Mouse (Mus musculus) liver, embryonic 15.5 days (tissue): ENCODE results near the gene Gstt1. TPM values are rescaled to one million over a fixed set of nuclear protein-coding genes. Genes with fewer than 3 reads are reported as not detected.

Experiments used
- ATAC-seq: fragments of 200-750 bp; cut with Nextera tagmentation; 2 replicates; pipeline ENCODE4 v1.8.0; 2017; ENCODE audit warnings: moderate number of reproducible peaks, mild to moderate bottlenecking, moderate library complexity; ENCODE audit not compliant: insufficient read depth
- H3K27ac ChIP-seq: fragments of 300-500 bp; sonication (generic); replicated peaks from 2 replicates; pipeline ENCODE4 v1.5.1; 2015; ENCODE audit warnings: mild to moderate bottlenecking, inconsistent platforms
- H3K27me3 ChIP-seq: fragments of 300-500 bp; sonication (generic); 2 replicates; pipeline ENCODE4 v1.6.1; 2015; ENCODE audit warnings: mild to moderate bottlenecking, inconsistent platforms
- H3K36me3 ChIP-seq: fragments of 300-500 bp; sonication (generic); replicated peaks from 2 replicates; pipeline ENCODE4 v1.6.1; 2015; ENCODE audit warnings: moderate library complexity, mild to moderate bottlenecking, inconsistent platforms
- H3K4me1 ChIP-seq: fragments of 300-500 bp; sonication (generic); replicated peaks from 2 replicates; pipeline ENCODE4 v1.6.1; 2015; ENCODE audit warnings: inconsistent platforms
- H3K4me2 ChIP-seq: fragments of 300-500 bp; sonication (generic); 2 replicates; pipeline ENCODE4 v1.6.1; 2015; ENCODE audit warnings: moderate library complexity, mild to moderate bottlenecking, inconsistent platforms
- H3K4me3 ChIP-seq: fragments of 300-500 bp; sonication (generic); replicated peaks from 2 replicates; pipeline ENCODE4 v1.5.1; 2015; ENCODE audit warnings: mild to moderate bottlenecking, inconsistent platforms
- H3K9ac ChIP-seq: fragments of 300-500 bp; sonication (generic); 2 replicates; pipeline ENCODE4 v1.6.1; 2015; ENCODE audit warnings: moderate library complexity, mild to moderate bottlenecking, inconsistent platforms
- H3K9me3 ChIP-seq: fragments of 300-500 bp; sonication (generic); replicated peaks from 2 replicates; pipeline ENCODE4 v1.6.1; 2016; ENCODE audit warnings: inconsistent platforms
- WGBS: fragments of 180-500 bp; shearing (Covaris S2); methylation state at CpG from one replicate; pipeline ENCODE4 v1.1.7; 2015; ENCODE audit warnings: mixed read lengths; ENCODE audit not compliant: insufficient replicate concordance; 5-methylcytosine and 5-hydroxymethylcytosine counted together
- polyA plus RNA-seq: library from polyadenylated mRNA; unstranded; fragments of >200 nt; fragmentation: Nextera tagmentation; extraction: Ambion mirVana; gene quantifications from 2 replicates; pipeline ENCODE4 v1.2.1, GENCODE M21; 2015

The Gstt1 gene
- polyA plus RNA-seq, 1 experiment from 2014 or later = 108 TPM

DNA sequence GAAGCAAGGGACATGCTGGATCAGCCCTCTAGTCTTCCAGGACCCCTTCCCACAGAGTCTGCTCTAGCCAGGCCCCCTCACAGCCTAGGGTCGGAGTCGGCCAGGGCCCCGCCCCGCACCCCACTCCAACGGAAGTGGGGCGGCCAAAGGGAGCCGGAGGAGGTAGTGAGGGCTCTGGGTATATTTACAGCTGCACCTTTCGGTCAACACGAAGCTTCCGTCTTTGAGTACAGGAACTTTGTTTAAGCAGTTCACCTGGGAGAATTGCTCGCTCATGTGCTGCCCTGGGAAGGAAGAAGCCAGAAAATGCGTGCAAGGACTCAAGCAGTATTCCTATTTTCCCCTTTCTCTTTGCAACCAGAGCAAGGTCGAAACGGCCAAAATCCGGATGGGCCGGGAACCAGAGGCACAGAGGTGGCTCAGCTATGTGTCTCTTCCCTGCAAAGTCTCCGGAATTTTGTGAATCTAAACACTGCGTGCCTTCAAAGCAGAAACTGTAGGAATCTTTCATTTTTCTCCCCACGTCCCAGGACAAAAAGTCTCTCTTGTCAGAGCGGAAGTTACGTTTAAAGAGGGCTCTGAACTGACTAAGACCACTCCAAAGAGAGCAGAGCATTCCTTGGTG is 35.2 kb upstream of the Gstt1 start:
- Histone ChIP-seq H3K36me3 (no peaks in the 10 kb centered on the region), H3K4me3 (peak overlapping the region; percentile 69), H3K4me2 (peak overlapping the region; percentile 91), H3K27ac (peak overlapping the region; percentile 81), H3K9me3 (no peaks in the 10 kb centered on the region), H3K4me1 (peaks cover 62% of the 10 kb centered on the region), H3K27me3 (peaks cover 21% of the 10 kb centered on the region), H3K9ac (peak overlapping the region; percentile 46)
- no peak for ATAC-seq
- WGBS = 10% methylated on average over 21 of the region's 21 CpGs

DNA sequence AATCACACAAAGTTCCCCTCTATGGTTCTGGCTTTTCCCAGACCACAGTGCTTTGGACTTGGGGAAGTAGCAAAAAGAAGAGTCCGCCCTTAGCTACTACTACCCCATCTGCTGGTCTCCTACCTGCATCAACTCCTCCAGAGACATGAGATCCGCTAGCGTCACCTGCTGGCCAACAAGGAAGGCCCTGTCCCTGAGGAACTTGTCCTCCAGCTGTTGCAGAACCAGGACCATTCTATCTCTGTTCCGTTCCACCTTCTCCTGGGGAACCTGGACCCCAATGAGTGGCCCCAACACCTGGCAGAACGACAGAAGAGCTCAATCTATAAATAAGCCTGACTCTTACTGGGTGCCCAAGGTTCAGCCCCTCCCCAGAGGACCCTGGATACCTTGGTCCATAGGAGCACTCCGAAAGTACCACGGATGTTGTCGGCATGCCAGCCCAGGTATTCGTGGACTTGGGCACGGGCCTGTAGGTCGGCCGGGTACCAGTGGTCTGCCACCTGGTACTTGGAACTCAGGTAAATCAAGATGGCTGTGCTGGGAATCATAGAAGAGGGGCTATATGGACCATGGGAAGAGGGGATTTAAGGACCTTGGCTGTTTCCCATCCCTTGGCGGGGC is 34.0 kb upstream of the Gstt1 start:
- H3K4me1 ChIP-seq = peaks cover 52% of the 10 kb centered on the region
- ATAC-seq = no peak
- WGBS = 48% methylated on average over 13 of the region's 13 CpGs
- H3K9me3 ChIP-seq = no peaks in the 10 kb centered on the region
- H3K27me3 ChIP-seq = peaks cover 21% of the 10 kb centered on the region
- H3K36me3 ChIP-seq = no peaks in the 10 kb centered on the region
- H3K9ac ChIP-seq = no peak overlapping the region
- H3K4me3 ChIP-seq = no peak overlapping the region
- H3K4me2 ChIP-seq = peak overlapping the region; percentile 91
- H3K27ac ChIP-seq = 0 out of 2 replicates have a peak overlapping the region, but pooled peaks have one; percentile 81

DNA sequence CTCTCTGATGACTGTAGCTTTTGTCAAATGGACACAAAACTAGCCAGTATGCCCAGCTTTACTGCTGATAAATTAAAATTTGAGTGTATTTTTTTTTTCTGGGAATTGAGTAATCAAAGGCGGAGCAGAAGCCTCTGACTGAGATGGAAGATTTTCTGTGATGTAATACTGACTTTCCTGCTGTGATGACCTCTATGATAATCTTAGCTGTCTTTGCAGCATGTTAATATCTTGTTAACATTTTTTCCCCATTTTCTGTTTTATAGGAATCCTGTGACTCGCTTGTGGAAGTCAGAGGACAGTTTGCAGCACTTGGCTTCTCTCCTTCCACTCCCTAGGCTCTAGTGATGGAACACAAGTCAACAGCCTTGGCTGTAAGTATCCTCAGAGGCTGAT is 31.9 kb upstream of the Gstt1 start:
- H3K9ac ChIP-seq = no peak overlapping the region
- H3K4me1 ChIP-seq = peaks cover 32% of the 10 kb centered on the region
- H3K27me3 ChIP-seq = peaks cover 27% of the 10 kb centered on the region
- ATAC-seq = no peak
- no peaks in the 10 kb centered on the region for H3K9me3 ChIP-seq
- H3K4me2 ChIP-seq = no peak overlapping the region
- no peaks in the 10 kb centered on the region for H3K36me3 ChIP-seq
- no peak overlapping the region for H3K27ac ChIP-seq
- WGBS = 59% methylated on average over 2 of the region's 2 CpGs
- no peak overlapping the region for H3K4me3 ChIP-seq

DNA sequence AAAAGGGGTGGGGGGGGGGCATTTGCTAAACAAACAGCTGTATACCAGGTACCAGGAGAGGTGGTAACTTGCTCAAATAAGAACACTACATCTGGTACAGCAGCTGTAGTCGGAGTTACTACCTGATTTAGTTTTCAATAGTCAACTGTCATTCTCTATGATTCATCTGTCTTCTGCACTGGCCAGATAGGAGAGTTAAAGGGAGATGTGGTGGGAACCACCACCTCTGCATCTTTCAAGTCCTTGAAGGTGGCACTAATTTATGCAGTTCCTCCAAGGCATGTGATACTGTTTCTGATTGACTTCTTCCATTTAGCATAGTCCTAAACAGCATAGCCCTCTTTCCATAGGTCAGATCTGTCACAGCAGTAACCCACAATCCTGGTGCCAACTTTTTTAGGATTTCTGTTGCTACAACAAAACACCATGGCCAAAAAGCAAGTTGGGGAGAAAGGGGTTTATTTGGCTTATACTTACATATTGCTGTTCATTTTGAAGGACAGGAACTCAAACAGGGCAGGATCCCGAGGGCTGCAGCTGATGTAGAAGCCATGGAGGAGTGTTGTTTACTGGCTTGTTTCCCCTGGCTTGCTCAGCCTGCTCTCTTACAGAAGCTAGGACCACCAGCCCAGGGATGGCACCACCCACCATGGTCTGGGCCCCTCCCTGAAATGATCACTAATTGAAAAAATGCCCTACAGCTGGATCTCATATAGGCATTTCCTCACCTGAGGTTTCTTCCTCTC is 31.3 kb upstream of the Gstt1 start:
- Histone ChIP-seq H3K4me2 (no peak overlapping the region), H3K9ac (no peak overlapping the region), H3K27ac (no peak overlapping the region), H3K9me3 (no peaks in the 10 kb centered on the region), H3K4me1 (peaks cover 26% of the 10 kb centered on the region), H3K27me3 (peaks cover 27% of the 10 kb centered on the region), H3K36me3 (no peaks in the 10 kb centered on the region), H3K4me3 (no peak overlapping the region)
- ATAC-seq = no peak
- WGBS = 46% methylated on average over 2 of the region's 2 CpGs

DNA sequence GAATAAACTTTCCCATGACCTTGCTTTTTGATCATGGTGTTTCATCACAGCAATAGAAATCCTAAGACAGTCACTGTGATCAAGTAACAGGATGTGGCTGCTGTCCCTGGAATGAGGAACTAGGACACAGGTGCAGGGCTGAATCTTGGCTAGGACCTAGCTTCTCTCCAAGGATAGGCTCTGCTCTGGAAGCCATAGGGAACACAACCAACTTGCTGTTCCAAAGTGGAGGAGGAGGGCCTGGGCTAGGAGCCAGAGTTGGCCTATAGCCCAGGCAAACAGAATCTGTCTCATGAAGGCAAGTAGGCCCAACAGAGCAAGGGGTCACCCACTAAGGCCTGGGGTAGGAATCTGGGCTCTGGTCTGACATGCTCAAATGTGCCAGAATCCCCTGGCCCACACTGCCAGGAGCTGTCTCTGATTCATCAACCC is 30.1 kb upstream of the Gstt1 start:
- peaks cover 16% of the 10 kb centered on the region for H3K27me3 ChIP-seq
- no peak overlapping the region for H3K27ac ChIP-seq
- H3K4me2 ChIP-seq = no peak overlapping the region
- no peak overlapping the region for H3K9ac ChIP-seq
- H3K4me3 ChIP-seq = no peak overlapping the region
- no peaks in the 10 kb centered on the region for H3K36me3 ChIP-seq
- H3K4me1 ChIP-seq = peaks cover 14% of the 10 kb centered on the region
- no peaks in the 10 kb centered on the region for H3K9me3 ChIP-seq
- ATAC-seq = no peak

DNA sequence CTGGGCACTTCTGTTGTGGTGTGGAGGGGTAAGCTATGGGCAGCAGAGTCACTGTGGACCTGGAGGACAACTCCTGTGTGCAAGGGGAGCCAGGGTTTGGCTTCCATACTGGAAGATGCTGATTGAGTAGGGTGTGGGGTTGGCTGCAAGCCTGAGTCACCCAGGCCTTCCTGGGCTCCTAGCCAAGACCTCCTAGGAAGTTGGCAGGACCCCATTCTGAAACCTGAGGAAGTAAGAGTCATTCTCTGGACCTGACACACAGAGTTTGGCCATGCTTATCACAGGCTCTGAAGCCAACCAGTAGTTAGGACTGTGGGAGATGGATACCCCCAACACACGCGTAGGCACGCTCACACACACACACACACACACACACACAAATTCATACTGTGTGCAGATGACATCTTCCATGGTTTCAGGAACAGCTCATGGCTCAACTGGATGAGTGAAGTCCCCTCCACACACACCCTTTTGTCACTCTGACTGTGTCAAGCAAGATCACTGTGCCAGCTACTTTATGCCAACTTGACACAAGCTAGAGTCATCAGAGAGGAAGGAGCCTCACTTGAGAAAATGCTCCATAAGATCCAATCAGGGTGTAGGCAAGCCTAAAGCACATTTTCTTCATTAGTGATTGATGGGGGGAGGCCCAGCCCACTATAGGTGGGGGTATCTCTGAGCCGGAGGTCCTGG is 29.4 kb upstream of the Gstt1 start:
- peaks cover 9% of the 10 kb centered on the region; the same call in 1 of the 2 replicates for H3K27me3 ChIP-seq
- no peak for ATAC-seq
- no peak overlapping the region for H3K27ac ChIP-seq
- WGBS = 67% methylated on average over 4 of the region's 4 CpGs
- no peaks in the 10 kb centered on the region for H3K9me3 ChIP-seq
- H3K4me3 ChIP-seq = no peak overlapping the region
- peaks cover 10% of the 10 kb centered on the region for H3K4me1 ChIP-seq
- no peak overlapping the region for H3K9ac ChIP-seq
- H3K36me3 ChIP-seq = no peaks in the 10 kb centered on the region
- no peak overlapping the region for H3K4me2 ChIP-seq

DNA sequence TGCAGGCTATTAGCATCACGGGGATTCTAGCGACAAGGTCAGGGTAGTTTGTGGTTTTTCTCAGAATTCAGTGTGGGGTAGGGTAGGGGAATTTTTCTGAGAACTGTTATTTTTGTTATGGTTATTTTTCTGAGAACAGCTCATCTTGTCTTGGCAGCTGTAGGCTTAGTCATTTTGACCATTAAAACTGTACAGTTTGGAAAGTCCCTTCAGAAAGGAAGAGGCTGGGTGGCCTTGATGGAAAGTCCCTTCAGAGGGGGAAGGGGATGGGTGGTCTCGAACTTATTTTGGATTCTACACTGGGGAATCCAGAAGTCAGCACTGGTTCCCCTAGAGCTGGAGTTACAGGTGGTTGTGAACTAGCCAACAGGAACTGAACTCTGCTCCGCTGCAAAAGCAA is 26.1 kb upstream of the Gstt1 start:
- 51% methylated on average over 4 of the region's 4 CpGs for WGBS
- Histone ChIP-seq H3K4me2 (no peak overlapping the region), H3K27me3 (peaks cover 8% of the 10 kb centered on the region), H3K4me3 (no peak overlapping the region), H3K27ac (no peak overlapping the region), H3K4me1 (peaks cover 5% of the 10 kb centered on the region; the same call in 1 of the 2 replicates), H3K9me3 (no peaks in the 10 kb centered on the region), H3K36me3 (no peaks in the 10 kb centered on the region), H3K9ac (no peak overlapping the region)
- ATAC-seq = no peak

DNA sequence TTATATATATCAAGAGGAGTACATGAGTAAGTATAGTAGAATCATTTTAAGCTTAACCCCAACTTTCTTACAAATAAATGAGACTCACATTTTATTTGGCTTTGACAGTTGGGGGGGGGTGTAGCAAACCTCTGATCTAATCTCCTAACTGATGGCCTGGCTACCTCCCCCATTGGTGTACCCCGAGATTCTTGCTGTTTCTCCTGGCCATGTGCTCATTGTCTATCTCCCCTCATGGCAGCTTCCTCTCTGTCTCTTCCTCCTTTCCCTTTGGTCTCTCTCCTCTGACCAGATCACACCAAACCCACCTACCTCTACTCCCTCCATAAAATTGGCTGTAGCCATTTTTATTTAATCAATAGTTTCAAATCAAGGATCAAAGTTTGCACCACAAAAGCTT is 25.4 kb upstream of the Gstt1 start:
- H3K4me2 ChIP-seq = no peak overlapping the region
- no peak for ATAC-seq
- H3K9me3 ChIP-seq = no peaks in the 10 kb centered on the region
- H3K4me1 ChIP-seq = peaks cover 5% of the 10 kb centered on the region; the same call in 1 of the 2 replicates
- H3K27ac ChIP-seq = no peak overlapping the region
- 48% methylated on average over 1 of the region's 1 CpGs for WGBS
- peaks cover 8% of the 10 kb centered on the region for H3K27me3 ChIP-seq
- no peak overlapping the region for H3K4me3 ChIP-seq
- no peaks in the 10 kb centered on the region for H3K36me3 ChIP-seq
- no peak overlapping the region for H3K9ac ChIP-seq

DNA sequence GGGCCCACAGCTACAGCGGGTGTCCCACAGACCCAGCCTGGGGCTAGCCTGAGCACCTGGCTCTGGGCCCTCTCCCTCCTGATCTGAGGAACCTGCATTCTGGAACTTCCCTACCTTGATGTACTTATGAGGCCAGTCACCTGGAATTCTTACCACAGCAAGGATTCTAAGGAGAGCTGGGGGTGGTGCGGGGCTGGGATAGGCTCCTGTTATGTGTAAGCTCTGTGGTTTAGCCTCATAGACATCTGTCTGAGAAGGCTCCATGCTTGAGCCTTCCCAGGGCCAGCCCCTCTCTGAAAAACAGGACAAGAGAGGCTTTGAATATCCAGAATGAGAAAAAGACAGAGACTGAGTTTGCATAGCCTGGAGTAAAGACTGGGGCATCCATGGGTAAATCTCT is 24.1 kb upstream of the Gstt1 start, which contains the start of gene Gstt4:
Gene Gstt4 (minus strand): TSS at position 101 of the 400 bp plus-strand sequence.
- Histone ChIP-seq H3K4me3 (no peak within 1 kb of the TSS), H3K4me1 (no peaks in the 10 kb centered on the region), H3K36me3 (no peaks in the 10 kb centered on the region), H3K27ac (no peak within 1 kb of the TSS), H3K9ac (no peak within 1 kb of the TSS), H3K4me2 (no peak within 1 kb of the TSS), H3K9me3 (no peaks in the 10 kb centered on the region), H3K27me3 (peaks cover 8% of the 10 kb centered on the region)
- WGBS = 81% methylated on average over 2 of the region's 2 CpGs
- ATAC-seq = no peak

DNA sequence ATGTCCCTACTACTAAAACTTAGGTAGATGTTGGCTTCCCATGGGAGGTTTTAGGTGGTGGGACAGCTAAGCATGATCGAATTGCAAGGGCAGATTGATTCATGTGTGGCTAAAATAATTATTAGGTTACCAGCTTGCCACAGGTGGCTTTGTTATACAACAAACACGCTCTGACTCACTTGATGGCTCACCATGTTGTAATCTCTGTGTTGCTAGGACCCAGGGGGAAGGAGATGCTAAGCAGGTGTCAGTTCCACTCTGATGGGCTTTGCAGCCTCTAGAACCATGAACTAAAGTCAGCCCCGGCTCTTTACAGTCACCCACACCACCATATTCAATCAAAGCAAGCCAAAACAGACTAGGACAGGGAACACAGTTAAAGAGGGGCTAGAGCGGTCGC is 21.5 kb upstream of the Gstt1 start:
- Histone ChIP-seq H3K4me2 (no peak overlapping the region), H3K9ac (no peak overlapping the region), H3K4me3 (no peak overlapping the region), H3K9me3 (no peaks in the 10 kb centered on the region), H3K27me3 (peaks cover 3% of the 10 kb centered on the region; the same call in 1 of the 2 replicates), H3K36me3 (no peaks in the 10 kb centered on the region), H3K27ac (no peak overlapping the region), H3K4me1 (no peaks in the 10 kb centered on the region)
- ATAC-seq = no peak
- 62% methylated on average over 5 of the region's 5 CpGs for WGBS

DNA sequence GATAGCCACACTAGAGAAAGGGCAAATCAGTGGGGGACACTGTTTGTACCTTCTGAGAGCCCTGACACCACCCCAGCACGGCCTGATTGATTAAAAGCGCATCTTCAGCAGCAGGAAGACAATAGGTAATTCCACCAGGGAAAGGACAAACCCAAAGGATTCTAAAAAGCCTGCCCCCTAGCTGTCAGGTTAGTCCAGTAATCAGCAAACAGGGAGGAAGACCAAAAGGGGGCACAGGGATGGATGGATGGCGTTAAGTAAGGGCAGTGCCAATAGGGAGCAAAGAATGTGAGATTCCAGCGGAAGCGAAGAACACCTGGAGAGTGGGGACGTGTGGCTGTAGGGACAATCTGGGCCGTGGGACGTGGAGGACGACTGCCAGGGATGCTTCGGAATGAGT is 20.3 kb upstream of the Gstt1 start:
- no peak overlapping the region for H3K9ac ChIP-seq
- no peaks in the 10 kb centered on the region for H3K9me3 ChIP-seq
- no peak for ATAC-seq
- peaks cover 3% of the 10 kb centered on the region; the same call in 1 of the 2 replicates for H3K27me3 ChIP-seq
- H3K4me2 ChIP-seq = no peak overlapping the region
- no peak overlapping the region for H3K27ac ChIP-seq
- no peaks in the 10 kb centered on the region for H3K36me3 ChIP-seq
- 57% methylated on average over 10 of the region's 10 CpGs for WGBS
- H3K4me1 ChIP-seq = no peaks in the 10 kb centered on the region
- H3K4me3 ChIP-seq = no peak overlapping the region
